Mouse (Mus musculus) forebrain, embryonic 16.5 days (tissue): Measurements from ENCODE around the gene Olfr1369-ps1. TPM values are rescaled to one million over a fixed set of nuclear protein-coding genes. Genes with fewer than 3 reads are reported as not detected.
"Not testable (repeated sequence)": the region's sequence is repeated elsewhere in the genome, so short reads cannot be mapped to it uniquely, and the experiment has no call there.

Source experiments
- ATAC-seq: fragments of 200-750 bp; cut with Nextera tagmentation; 2 replicates; pipeline ENCODE4 v1.8.0; 2017; ENCODE audit warnings: mild to moderate bottlenecking, moderate library complexity
- H3K27ac ChIP-seq: fragments of 300-500 bp; sonication (generic); 2 replicates; pipeline ENCODE4 v1.5.1; 2014; ENCODE audit warnings: low read length, control low read depth
- H3K27me3 ChIP-seq: fragments of 300-500 bp; sonication (generic); replicated peaks from 2 replicates; pipeline ENCODE4 v1.6.1; 2014; ENCODE audit warnings: low read length; ENCODE audit not compliant: control insufficient read depth, insufficient read depth
- H3K36me3 ChIP-seq: fragments of 300-500 bp; sonication (generic); 2 replicates; pipeline ENCODE4 v1.6.1; 2014; ENCODE audit not compliant: control insufficient read depth, insufficient read depth
- H3K4me1 ChIP-seq: fragments of 300-500 bp; sonication (generic); replicated peaks from 2 replicates; pipeline ENCODE4 v1.6.1; 2014; ENCODE audit warnings: low read length; ENCODE audit not compliant: control insufficient read depth, insufficient read depth
- H3K4me2 ChIP-seq: fragments of 300-500 bp; sonication (generic); 2 replicates; pipeline ENCODE4 v1.6.1; 2014; ENCODE audit warnings: mild to moderate bottlenecking, low read length, control low read depth
- H3K4me3 ChIP-seq: fragments of 300-500 bp; sonication (generic); replicated peaks from 2 replicates; pipeline ENCODE4 v1.5.1; 2014; ENCODE audit warnings: mild to moderate bottlenecking, low read length, control low read depth
- H3K9ac ChIP-seq: fragments of 300-500 bp; sonication (generic); replicated peaks from 2 replicates; pipeline ENCODE4 v1.6.1; 2014; ENCODE audit warnings: low read depth, low read length, control low read depth
- H3K9me3 ChIP-seq: fragments of 300-500 bp; sonication (generic); 2 replicates; pipeline ENCODE4 v1.6.1; 2016; ENCODE audit warnings: low read length; ENCODE audit not compliant: control insufficient read depth
- whole genome bisulfite sequencing: fragments of 180-500 bp; shearing (Covaris S2); extraction: QIAGEN DNeasy Blood & Tissue Kit; methylation state at CpG from one replicate; pipeline ENCODE4 v1.1.7; 2014; 5-methylcytosine and 5-hydroxymethylcytosine counted together
- polyA plus RNA-seq: library from polyadenylated mRNA; unstranded; fragments of >200 nt; fragmentation: Nextera tagmentation; extraction: Ambion mirVana; gene quantifications from 2 replicates; pipeline ENCODE4 v1.2.1, GENCODE M21; 2015

Olfr1369-ps1 gene
- not detected in 2 replicates for polyA plus RNA-seq

- not testable (repeated sequence) for H3K4me1 ChIP-seq, ATAC-seq, H3K9ac ChIP-seq, H3K9me3 ChIP-seq, H3K36me3 ChIP-seq, H3K27ac ChIP-seq, H3K4me2 ChIP-seq, H3K27me3 ChIP-seq, H3K4me3 ChIP-seq
- 59% methylated on average over 3 of the region's 3 CpGs for WGBS
These were observed at the start of gene Olfr1369-ps1 for GRCm38 (mm10) chr13:21111183-21111582. TSS of gene Olfr1369-ps1 (plus strand) at chr13:21111483.

GRCm38 (mm10) chr13:21066021-21066420, 45.3 kb upstream of the Olfr1369-ps1 start:
- H3K4me2 ChIP-seq: no peak overlapping the region
- no peaks in the 10 kb centered on the region for H3K4me1 ChIP-seq
- H3K36me3 ChIP-seq: no peaks in the 10 kb centered on the region
- H3K27me3 ChIP-seq: no peaks in the 10 kb centered on the region
- no peak overlapping the region for H3K27ac ChIP-seq
- 88% methylated on average over 2 of the region's 2 CpGs for WGBS
- no peak for ATAC-seq
- no peaks in the 10 kb centered on the region for H3K9me3 ChIP-seq
- no peak overlapping the region for H3K4me3 ChIP-seq
- no peak overlapping the region for H3K9ac ChIP-seq

DNA sequence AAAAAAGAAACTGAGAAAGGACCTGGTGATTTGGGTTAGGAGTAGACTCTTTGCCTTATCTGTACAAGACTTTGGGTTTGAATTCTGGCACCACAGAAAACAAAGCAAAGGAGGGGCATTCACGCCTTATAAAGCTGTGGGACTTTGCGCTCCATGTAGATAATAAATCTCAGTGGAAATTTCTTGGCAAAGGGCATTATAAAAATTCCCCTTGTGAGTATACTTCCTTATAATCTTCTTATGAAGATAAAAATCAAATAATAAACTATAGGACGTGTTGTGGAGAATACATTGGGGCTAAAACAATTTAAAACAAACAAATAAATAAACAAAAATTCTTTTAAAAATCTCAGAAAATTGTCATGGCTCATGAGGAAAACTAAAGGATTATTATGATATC, 36.4 kb upstream of the Olfr1369-ps1 start, which contains the start of gene Olfr1370:
Gene Olfr1370, minus strand, starts transcription at position 101 of the 400 bp plus-strand sequence.
- no peak within 1 kb of the TSS for H3K27ac ChIP-seq
- no peak for ATAC-seq
- no peaks in the 10 kb centered on the region for H3K4me1 ChIP-seq
- no peak within 1 kb of the TSS for H3K9ac ChIP-seq
- WGBS: 85% methylated on average over 3 of the region's 3 CpGs
- no peak within 1 kb of the TSS for H3K4me3 ChIP-seq
- no peaks in the 10 kb centered on the region for H3K36me3 ChIP-seq
- no peak within 1 kb of the TSS for H3K4me2 ChIP-seq
- no peaks in the 10 kb centered on the region for H3K9me3 ChIP-seq
- H3K27me3 ChIP-seq: no peaks in the 10 kb centered on the region

- Histone ChIP-seq H3K4me1 (no peaks in the 10 kb centered on the region), H3K4me3 (no peak overlapping the region), H3K27ac (no peak overlapping the region), H3K9me3 (no peaks in the 10 kb centered on the region; the same call in 1 of the 2 replicates), H3K4me2 (no peak overlapping the region), H3K27me3 (no peaks in the 10 kb centered on the region), H3K36me3 (no peaks in the 10 kb centered on the region), H3K9ac (no peak overlapping the region)
- 70% methylated on average over 2 of the region's 2 CpGs for WGBS
- no peak for ATAC-seq
These were observed 28.6 kb upstream of the Olfr1369-ps1 start for GRCm38 (mm10) chr13:21082686-21083085.

DNA sequence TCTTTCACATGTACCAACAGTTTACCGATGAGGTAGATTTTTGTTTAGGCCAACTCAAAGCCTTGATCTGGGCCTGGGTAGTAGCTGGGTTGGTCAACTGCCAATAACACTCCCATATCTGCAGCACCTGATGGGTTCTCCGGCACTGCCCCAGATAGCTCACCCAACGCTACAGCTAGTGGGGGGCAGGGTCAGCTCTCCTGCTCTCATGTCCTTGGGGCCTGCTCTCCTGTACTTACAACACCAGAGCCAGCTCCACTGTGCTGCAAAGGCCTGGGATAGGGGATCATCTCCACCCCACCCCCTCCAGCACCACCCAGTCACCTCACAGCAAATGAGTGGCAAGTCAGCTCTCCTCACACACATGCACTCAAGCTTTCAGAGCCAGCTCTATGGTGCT, 1.5 kb upstream of the Olfr1369-ps1 start:
- H3K36me3 ChIP-seq: no peaks in the 10 kb centered on the region
- H3K4me2 ChIP-seq: no peak overlapping the region
- H3K27me3 ChIP-seq: no peaks in the 10 kb centered on the region
- no peaks in the 10 kb centered on the region for H3K9me3 ChIP-seq
- no peaks in the 10 kb centered on the region for H3K4me1 ChIP-seq
- no peak overlapping the region for H3K9ac ChIP-seq
- 95% methylated on average over 3 of the region's 3 CpGs for WGBS
- H3K4me3 ChIP-seq: no peak overlapping the region
- no peak for ATAC-seq
- H3K27ac ChIP-seq: no peak overlapping the region

DNA sequence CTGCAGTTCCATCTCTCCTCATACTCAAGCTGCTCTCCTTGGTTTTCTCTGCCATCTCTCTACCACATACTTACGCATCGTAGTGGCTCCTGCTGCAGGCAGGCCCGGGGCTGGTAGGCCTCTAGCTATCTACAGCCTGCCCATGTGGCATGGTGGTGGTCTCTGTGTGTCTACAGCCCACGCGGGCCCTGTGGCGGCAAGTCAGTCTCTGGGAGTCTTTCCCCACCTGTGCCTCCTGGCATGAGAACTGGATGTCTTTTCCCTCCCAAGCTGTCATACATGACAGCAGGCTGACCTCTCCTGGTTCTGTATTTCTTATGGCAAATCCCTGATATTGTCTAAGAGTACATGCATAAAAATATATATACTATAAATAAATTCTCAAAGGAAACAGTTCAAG, 842 bp upstream of the Olfr1369-ps1 start:
- Histone ChIP-seq H3K9ac (no peak overlapping the region), H3K36me3 (no peaks in the 10 kb centered on the region), H3K4me2 (no peak overlapping the region), H3K27ac (no peak overlapping the region), H3K27me3 (no peaks in the 10 kb centered on the region), H3K9me3 (no peaks in the 10 kb centered on the region), H3K4me1 (no peaks in the 10 kb centered on the region), H3K4me3 (no peak overlapping the region)
- no peak for ATAC-seq
- WGBS: 95% methylated on average over 6 of the region's 6 CpGs

GRCm38 (mm10) chr13:21114121-21114520, 2.8 kb downstream of the Olfr1369-ps1 start:
- no peak overlapping the region for H3K4me2 ChIP-seq
- H3K27ac ChIP-seq: no peak overlapping the region
- H3K4me3 ChIP-seq: no peak overlapping the region
- no peak for ATAC-seq
- H3K27me3 ChIP-seq: no peaks in the 10 kb centered on the region
- H3K36me3 ChIP-seq: no peaks in the 10 kb centered on the region
- no peaks in the 10 kb centered on the region for H3K4me1 ChIP-seq
- WGBS: 92% methylated on average over 4 of the region's 4 CpGs
- H3K9me3 ChIP-seq: no peaks in the 10 kb centered on the region
- no peak overlapping the region for H3K9ac ChIP-seq

GRCm38 (mm10) chr13:21129339-21129738, 18.1 kb downstream of the Olfr1369-ps1 start, which contains the start of gene Olfr263:
TSS of gene Olfr263 (plus strand) at chr13:21129639.
- H3K4me3 ChIP-seq, H3K4me1 ChIP-seq, ATAC-seq, H3K9ac ChIP-seq, H3K9me3 ChIP-seq, H3K4me2 ChIP-seq, H3K36me3 ChIP-seq, H3K27ac ChIP-seq, H3K27me3 ChIP-seq: not testable (repeated sequence)
- 67% methylated on average over 3 of the region's 3 CpGs for WGBS

- WGBS: 50% methylated on average over 8 of the region's 8 CpGs
- H3K27me3 ChIP-seq: no peaks in the 10 kb centered on the region
- ATAC-seq: no peak
- no peaks in the 10 kb centered on the region for H3K9me3 ChIP-seq
- H3K27ac ChIP-seq: no peak overlapping the region
- H3K9ac ChIP-seq: no peak overlapping the region
- H3K36me3 ChIP-seq: no peaks in the 10 kb centered on the region
- no peak overlapping the region for H3K4me2 ChIP-seq
- no peaks in the 10 kb centered on the region for H3K4me1 ChIP-seq
- H3K4me3 ChIP-seq: no peak overlapping the region
These were observed 31.1 kb downstream of the Olfr1369-ps1 start for GRCm38 (mm10) chr13:21142421-21142820.

- 74% methylated on average over 4 of the region's 4 CpGs for WGBS
- Histone ChIP-seq H3K4me3 (no peak within 1 kb of the TSS), H3K4me1 (no peaks in the 10 kb centered on the region), H3K9me3 (no peaks in the 10 kb centered on the region), H3K36me3 (no peaks in the 10 kb centered on the region), H3K27ac (no peak within 1 kb of the TSS), H3K27me3 (no peaks in the 10 kb centered on the region), H3K9ac (no peak within 1 kb of the TSS), H3K4me2 (no peak within 1 kb of the TSS)
- no peak for ATAC-seq
These were observed 34.5 kb downstream of the Olfr1369-ps1 start, which contains the start of gene Olfr1368 for GRCm38 (mm10) chr13:21145767-21146166. TSS of gene Olfr1368 (minus strand) at chr13:21145867.
